Mouse (Mus musculus): ENCODE measurements around the gene 3110082J24Rik.

The 3110082J24Rik gene

GRCm38 (mm10) chr5:30118018-30118417 is 12.1 kb upstream of the 3110082J24Rik start:
- DNase-seq (ENCODE audit: low read depth, low spot score) = no peak

GRCm38 (mm10) chr5:30115718-30116117 is 9.8 kb upstream of the 3110082J24Rik start:
- DNase-seq (ENCODE audit: low read depth, low spot score) = peak; percentile 63

GRCm38 (mm10) chr5:30114761-30115140 is 8.9 kb upstream of the 3110082J24Rik start:
- peak; percentile 72 for DNase-seq (ENCODE audit: low read depth, low spot score)

- DNase-seq (ENCODE audit: low read depth, low spot score) = peak; percentile 88
These were observed 8.2 kb upstream of the 3110082J24Rik start for GRCm38 (mm10) chr5:30113881-30114760.

GRCm38 (mm10) chr5:30112533-30113068 is 6.7 kb upstream of the 3110082J24Rik start:
- DNase-seq (ENCODE audit: low read depth, low spot score) = no peak

GRCm38 (mm10) chr5:30111771-30112170 is 5.9 kb upstream of the 3110082J24Rik start:
- peak; percentile 49 for DNase-seq (ENCODE audit: low read depth, low spot score)

- peak; percentile 82 for DNase-seq (ENCODE audit: low read depth, low spot score)
These were observed 5.2 kb upstream of the 3110082J24Rik start for GRCm38 (mm10) chr5:30111126-30111525.

- DNase-seq (ENCODE audit: low read depth, low spot score) = no peak
These were observed 4.6 kb upstream of the 3110082J24Rik start for GRCm38 (mm10) chr5:30110371-30111060.

GRCm38 (mm10) chr5:30109899-30110298 is 4.0 kb upstream of the 3110082J24Rik start:
- no peak for DNase-seq (ENCODE audit: low read depth, low spot score)

- DNase-seq (ENCODE audit: low read depth, low spot score) = no peak
These were observed 2.3 kb upstream of the 3110082J24Rik start for GRCm38 (mm10) chr5:30108233-30108632.

- no peak for DNase-seq (ENCODE audit: low read depth, low spot score)
These were observed 1.7 kb upstream of the 3110082J24Rik start for GRCm38 (mm10) chr5:30107611-30108041.

GRCm38 (mm10) chr5:30107186-30107585 is 1.3 kb upstream of the 3110082J24Rik start:
- DNase-seq (ENCODE audit: low read depth, low spot score) = peak; percentile 43

- no peak for DNase-seq (ENCODE audit: low read depth, low spot score)
These were observed 870 bp upstream of the 3110082J24Rik start for GRCm38 (mm10) chr5:30106756-30107155.

GRCm38 (mm10) chr5:30104841-30105667 is 832 bp downstream of the 3110082J24Rik start, which contains the start of gene Garem2:
Gene Garem2, plus strand, starts transcription at chr5:30105161.
- peak; percentile 74 for DNase-seq (ENCODE audit: low read depth, low spot score)

- peak; percentile 83 for DNase-seq (ENCODE audit: low read depth, low spot score)
These were observed 1.5 kb downstream of the 3110082J24Rik start for GRCm38 (mm10) chr5:30104339-30104738.

- DNase-seq (ENCODE audit: low read depth, low spot score) = no peak
These were observed 2.5 kb downstream of the 3110082J24Rik start for GRCm38 (mm10) chr5:30103340-30103739.

GRCm38 (mm10) chr5:30098260-30098659 is 7.6 kb downstream of the 3110082J24Rik start:
- no peak for DNase-seq (ENCODE audit: low read depth, low spot score)

GRCm38 (mm10) chr5:30095731-30096130 is 10.2 kb downstream of the 3110082J24Rik start:
- no peak for DNase-seq (ENCODE audit: low read depth, low spot score)

- DNase-seq (ENCODE audit: low read depth, low spot score) = no peak
These were observed 11.5 kb downstream of the 3110082J24Rik start for GRCm38 (mm10) chr5:30094399-30094798.

- peak; percentile 83 for DNase-seq (ENCODE audit: low read depth, low spot score)
These were observed 13.2 kb downstream of the 3110082J24Rik start for GRCm38 (mm10) chr5:30092701-30093100.

All from R1 (cell line).